Mouse (Mus musculus): ENCODE data around the gene Arid4a.

Gene Arid4a

DNA sequence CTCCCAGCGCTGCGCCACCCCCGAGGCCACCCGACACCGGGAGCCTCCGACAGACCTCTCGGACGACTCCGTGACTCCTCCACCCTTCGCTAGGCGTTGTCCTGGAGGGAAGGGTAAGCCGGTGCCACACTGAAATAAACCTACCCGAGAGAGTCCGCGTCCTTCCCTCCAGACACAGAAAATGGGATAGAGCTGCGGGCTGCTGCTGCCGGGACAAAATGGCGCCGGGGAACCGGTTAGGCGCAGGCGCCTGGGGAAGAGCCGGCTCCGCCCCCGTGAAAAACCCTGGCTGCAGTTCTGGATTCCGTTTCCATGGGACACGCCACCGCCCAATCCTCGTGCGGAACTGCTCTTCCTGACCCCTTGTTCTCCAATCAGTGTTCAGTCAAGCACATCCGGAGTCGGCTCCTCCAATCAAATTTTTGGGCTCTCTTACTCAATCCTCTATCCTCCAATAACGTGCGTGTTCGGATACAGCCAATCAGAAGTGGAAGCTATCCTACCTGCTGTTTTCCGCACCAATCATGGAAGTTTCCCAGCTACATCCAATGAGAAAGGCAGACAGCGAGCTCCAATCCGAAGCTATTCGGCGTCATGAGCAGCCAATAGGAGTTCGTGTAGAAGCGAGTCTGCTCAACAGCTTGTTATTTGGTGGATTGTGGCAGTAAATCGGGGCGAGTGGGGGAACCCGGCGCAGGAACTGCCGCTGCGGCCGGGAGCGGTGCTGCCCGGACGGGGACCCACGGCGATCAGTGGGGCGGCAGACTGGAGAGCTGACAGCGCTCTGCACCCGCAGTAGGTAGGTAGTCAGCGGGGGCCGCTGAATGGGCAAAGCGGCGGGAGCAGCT, at the start of gene Arid4a:
Gene Arid4a, plus strand, starts transcription at position 628 of the 848 bp plus-strand sequence.
- peak; percentile 96 to 97 for DNase-seq

DNA sequence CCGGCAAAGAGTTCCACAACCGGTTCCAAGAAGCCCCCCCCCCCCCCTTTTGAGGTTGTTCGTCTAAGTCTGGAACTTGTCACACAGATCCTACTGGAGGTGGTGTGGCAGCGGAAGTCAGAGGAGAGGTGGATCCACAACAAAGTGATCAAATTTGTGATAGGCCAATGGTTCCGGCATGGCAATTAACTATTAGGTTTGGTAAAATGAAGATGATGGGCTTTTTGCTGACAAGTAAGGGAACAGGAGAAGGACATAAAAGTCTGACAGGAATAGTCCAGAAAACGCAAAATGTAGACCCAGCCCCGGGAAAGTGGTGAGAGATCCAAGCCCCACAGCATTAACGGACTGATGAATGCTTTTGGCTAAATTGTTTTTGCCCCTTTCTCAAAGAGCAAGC, 48.2 kb upstream of the Arid4a start:
- DNase-seq, result no peak

- peak; percentile 89 for DNase-seq
Observed at GRCm38 (mm10) chr12:70968141-70968790, 47.5 kb upstream of the Arid4a start.

DNA sequence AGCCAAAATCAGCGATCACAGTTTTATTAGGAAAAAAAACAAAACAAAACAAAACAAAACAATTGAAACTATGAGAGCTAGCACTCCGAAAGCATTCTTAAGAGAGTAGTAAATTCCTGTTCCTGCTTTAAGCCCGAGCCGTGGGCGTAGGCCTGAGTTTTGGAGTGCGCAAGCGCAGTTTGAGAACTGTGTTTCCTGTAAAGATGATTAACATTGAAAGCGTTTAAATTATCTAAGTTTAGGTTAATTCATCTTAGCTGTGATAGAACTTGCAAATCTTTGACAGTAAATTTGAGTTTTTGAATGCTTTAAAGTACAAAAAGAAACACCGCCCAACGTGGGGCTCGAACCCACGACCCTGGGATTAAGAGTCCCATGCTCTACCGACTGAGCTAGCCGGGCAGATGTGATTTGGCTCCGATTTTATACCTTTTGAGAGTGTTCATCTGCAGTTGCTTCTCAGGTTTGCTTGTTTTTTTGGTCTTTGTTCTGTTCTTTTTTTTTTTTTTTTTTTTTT, 46.9 kb upstream of the Arid4a start:
- DNase-seq, result peak; percentile 91 to 95

DNA sequence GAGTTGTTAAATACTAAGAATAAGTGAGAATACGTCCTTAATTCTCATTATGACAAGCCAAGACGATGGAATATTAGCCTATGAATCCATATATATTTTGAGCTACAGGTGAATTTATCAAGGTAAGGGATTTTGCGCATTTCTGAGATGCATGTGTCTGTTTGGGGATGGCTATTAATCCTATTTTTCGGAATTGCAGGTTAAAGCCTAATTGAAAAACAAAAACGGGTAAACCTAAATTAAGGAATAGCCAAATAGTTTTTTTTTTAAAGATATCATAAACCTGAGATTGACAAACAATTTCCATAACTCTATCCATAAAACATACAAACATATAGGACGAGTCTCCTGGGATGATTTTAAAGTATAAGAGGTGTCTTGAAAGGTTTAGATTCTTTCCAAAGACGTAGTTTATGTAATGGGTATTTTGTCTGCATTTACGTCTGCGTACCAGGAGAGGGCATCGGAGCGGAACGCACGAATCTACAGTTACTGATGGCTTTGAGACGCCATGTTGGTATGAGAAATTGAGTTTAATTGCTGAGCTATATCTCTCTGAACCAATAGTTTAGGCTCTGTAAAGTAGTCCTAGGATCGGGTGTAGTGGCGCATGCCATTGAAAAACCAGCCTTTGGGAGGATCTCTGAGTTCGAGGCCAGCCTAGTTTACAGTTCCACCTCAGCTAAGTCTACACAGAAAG, 46.2 kb upstream of the Arid4a start:
- DNase-seq, result peak; percentile 67 to 74

DNA sequence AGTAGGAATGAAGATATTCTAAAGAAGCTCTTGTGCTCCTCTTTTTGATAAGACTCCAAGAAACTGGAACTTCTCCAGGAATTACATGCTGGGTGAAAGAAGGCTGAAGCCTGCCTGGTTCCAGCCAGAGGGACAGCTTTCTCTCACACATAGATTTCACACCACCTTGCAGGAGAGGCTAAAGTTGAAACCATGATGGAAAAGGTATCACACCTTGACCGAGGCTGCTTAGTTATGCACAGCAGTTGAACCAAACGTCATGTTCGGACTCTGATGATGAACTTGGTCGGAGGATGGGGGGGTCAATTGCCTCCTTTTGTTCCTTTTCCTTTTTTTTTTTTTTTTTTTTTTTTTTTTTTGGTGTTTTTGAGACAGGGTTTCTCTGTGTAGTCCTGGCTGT, 42.0 kb upstream of the Arid4a start:
- peak in 1 of 2 experiments; percentile 24 for DNase-seq

- DNase-seq, result peak; percentile 91 to 94
Observed at GRCm38 (mm10) chr12:70974441-70975266, 41.1 kb upstream of the Arid4a start, which contains the start of gene Psma3. Gene Psma3 (plus strand): TSS chr12:70974621.

- peak in 1 of 2 experiments; percentile 17 for DNase-seq
Observed at GRCm38 (mm10) chr12:70975406-70975805, 40.4 kb upstream of the Arid4a start.

DNA sequence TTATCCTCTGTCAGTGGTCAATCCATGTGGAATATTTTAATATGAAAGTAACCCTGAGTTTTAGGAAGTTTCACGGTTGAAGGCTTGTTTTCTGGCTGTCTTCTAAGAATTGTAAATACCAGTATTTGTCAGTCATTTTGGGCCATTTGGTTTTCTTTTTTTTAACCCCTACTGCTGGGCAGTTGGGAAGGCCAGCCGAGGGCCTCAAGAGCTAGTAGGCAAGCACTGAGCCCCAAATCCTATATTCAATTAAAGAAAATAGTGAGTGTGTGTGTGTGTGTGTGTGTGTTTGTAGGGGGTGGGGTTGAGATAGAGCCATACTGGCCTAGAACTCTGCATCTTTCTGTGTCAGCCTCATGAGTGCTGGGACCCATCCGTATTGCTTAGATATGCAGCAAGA, 39.9 kb upstream of the Arid4a start:
- no peak for DNase-seq

DNA sequence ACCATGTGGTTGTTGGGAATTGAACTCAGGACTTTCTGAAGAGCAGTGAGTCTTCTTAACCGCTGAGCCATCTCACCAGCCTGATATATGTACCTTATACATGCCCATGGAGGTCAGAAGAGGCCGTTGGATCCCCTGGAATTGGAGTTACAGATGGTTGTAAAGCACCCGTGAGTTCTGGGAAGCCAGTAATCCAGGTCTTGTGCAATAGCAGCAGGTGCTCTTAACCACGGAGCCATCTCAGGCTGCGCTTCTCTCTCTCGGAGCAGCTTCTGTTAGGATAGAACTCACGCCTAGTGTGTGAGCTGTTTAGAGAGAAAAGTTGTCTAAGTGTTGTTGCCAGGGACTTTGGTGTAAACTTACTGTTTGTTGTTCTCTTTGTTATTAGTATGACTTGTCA, 37.4 kb upstream of the Arid4a start:
- no peak for DNase-seq

GRCm38 (mm10) chr12:70984855-70985550, 30.8 kb upstream of the Arid4a start:
- no peak for DNase-seq

DNA sequence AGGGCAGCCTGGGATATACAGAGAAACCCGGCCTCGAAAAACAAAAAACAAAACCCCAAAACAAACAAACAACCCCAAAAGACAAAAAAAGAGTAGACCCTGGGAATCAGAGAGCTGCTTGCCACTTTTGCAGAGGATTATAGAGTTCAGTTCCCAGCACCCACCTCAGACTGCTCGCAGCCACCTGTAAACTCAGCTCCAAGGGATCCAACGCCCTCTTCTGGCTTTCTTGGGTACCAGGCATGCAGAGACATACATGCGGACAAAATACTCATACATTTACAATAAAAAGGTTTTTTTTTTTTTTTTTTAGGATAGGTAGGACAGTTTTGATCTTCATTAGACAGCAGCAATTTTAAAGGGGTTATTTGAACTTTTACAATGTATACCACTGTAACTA, 18.6 kb upstream of the Arid4a start:
- DNase-seq, result no peak

- DNase-seq, result peak; percentile 21 to 27
Observed at GRCm38 (mm10) chr12:70999423-70999903, 16.3 kb upstream of the Arid4a start.

- DNase-seq, result no peak
Observed at GRCm38 (mm10) chr12:71000344-71000743, 15.4 kb upstream of the Arid4a start.

DNA sequence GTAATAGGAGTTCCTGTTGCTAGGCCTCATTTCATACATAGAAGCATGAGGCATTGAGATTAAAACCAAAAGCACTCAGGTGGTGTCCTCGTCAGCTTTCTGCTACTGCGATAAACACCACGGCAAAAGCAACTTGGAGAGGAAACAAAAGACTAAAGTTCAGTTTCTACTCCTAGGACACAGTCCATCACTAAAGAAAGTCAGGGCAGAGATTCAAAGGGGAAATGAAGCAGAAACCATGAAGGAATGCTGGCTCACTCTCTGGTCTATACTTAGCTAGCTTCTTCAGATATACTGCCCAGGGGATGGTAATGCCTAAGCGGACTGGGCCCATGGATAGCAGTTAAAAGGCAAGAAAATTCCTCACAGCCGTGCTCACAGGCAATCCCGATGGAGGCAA, 14.3 kb upstream of the Arid4a start:
- no peak for DNase-seq

DNA sequence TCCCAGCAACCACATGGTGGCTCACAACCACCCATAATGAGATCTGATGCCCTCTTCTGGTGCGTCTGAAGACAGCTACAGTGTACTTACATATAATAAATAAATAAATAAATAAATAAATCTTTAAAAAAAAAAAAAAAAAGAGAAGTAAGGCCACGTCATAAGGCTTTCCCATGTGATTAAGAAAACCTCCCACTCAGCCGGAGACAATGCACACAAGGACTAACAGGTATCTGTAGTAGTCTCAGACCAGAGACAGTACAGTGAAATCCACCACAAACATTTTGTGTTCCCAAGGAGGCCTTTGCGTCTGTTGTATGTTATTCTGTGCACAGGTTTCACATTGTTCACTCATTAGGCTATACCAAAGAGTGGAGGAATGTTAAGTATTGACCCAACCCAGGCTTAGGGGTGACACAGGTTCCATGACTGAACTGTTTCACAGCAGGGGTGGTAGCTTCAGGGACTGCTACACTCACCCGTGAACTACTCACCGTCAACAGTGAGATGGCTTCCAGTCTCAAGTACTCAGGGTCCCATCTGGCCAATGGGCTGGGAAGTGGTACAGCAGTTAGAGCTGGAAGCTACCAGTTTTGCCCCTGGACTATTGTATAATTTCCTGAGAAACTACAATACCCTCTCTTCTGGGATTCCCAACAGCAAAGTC, 11.9 kb upstream of the Arid4a start:
- DNase-seq, result no peak

DNA sequence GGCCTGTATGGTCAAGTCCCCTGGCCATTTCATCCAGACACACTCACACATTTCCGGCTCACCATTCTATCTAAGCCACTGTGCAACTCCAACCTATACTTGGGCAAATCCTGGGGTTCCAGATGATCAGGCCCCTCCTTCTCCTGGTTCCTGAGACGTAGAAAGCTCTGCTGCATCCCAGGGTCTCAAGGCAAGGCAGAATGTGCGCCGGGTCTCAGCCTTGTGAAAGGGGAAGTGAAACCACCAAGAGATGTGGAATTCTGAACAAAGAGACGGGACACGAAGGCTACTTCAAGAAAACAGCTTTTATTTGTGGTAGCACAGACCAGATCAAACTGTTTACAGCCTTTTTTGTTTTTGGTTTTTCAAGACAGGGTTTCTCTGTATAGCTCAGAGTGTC, 9.6 kb upstream of the Arid4a start:
- no peak for DNase-seq

DNA sequence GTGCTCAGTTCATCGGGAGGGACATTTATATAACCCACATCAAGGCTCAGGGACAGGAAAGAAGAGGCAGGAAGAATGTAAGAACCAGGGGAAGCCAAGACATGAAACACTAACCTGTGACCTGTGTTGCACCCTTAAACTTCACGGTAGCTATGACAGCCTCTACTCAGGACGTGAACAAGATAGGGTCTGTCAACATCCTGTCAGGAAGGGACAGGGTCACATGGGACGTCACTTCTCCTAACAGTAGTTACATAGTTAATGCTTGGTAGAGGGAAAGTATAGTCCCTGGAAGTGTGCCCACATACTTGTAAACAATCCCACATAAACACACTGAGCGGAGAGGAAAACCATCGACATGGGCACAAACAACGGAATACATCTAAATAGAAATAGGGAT, 8.9 kb upstream of the Arid4a start:
- no peak for DNase-seq

- DNase-seq, result no peak
Observed at GRCm38 (mm10) chr12:71009769-71010168, 6.0 kb upstream of the Arid4a start.

- DNase-seq, result peak in 1 of 2 experiments; percentile 84
Observed at GRCm38 (mm10) chr12:71014845-71015362, 886 bp upstream of the Arid4a start.

DNA sequence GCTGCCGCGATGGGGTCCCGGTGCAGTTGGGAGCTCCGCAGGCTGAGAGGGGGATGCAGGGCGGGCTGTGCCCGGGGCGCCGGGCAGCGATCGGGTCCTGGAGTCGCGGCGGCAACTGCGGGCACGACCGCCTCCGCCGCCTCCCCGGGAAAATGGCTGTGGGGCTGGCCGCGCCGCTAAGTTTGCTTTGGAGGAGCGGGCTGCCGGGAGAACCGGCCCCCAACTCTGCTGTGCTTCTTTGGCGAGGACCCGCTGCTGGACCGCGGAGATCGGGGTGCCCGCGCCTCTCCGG, 367 bp downstream of the Arid4a start:
- no peak for DNase-seq

All from cerebellum, postnatal 10 days (tissue).